Mouse (Mus musculus) cerebellum, postnatal 36 days (tissue): ENCODE measurements at regions not wholly inside any gene's neighbourhood (a gene's known extent, or its start where the extent isn't known, plus 50 kb on each side); places are given as distances from the start of the nearest gene placed in this dataset.

Source experiments
- DNase-seq, 2 experiments: peaks; one replicate each; pipeline ENCODE4 v3.0.0; 2021 to 2022; ENCODE audit warnings: mixed read lengths in 2 of 2

GRCm38 (mm10) chr10:70738686-70739085 lies 82.9 kb upstream of the Phyhipl start:
- no peak for DNase-seq

- DNase-seq: no peak
Observed at GRCm38 (mm10) chr10:70733956-70734355, 78.2 kb upstream of the Phyhipl start.

- no peak for DNase-seq
Observed at GRCm38 (mm10) chr10:70733478-70733877, 77.7 kb upstream of the Phyhipl start.

DNA sequence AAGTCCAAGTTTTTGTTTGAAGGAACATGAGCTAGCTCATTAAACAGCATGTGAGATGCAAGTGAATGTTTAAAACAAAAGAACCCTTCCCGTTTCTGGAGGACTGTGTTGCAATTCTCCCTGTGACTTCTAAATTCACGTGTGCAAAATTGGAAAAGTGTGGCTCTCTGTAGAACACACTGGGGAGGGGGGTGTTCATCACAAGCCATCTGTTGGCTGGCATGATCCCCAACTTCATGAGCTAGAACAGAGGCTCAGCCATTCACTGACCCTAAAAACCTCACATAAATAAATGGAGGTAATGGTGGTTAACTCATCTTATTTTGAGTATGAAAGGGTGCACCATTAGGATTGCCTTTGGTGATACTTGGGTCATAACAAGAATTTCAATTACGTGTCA lies 69.3 kb upstream of the Phyhipl start:
- no peak for DNase-seq

DNA sequence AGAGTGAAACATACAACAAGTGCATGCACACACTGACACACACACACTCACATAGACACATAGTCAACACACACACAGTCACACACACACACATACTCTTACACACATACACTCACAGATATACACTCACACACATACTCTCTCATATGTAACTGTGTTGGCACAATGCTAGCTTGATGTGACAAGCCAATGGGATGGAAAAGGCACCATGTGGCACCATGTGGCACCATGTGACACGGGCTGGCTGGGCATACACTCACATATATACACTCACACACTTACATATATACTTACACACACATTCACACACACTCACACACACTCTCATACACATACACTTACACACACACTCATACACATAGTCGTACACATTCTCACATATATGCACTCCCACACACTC lies 67.0 kb upstream of the Phyhipl start:
- no peak for DNase-seq

- DNase-seq: peak in 1 of 2 experiments; percentile 9
Observed at GRCm38 (mm10) chr10:70722381-70722780, 66.6 kb upstream of the Phyhipl start.

- peak; percentile 40 to 49 for DNase-seq
Observed at GRCm38 (mm10) chr10:70717464-70717863, 61.7 kb upstream of the Phyhipl start.

DNA sequence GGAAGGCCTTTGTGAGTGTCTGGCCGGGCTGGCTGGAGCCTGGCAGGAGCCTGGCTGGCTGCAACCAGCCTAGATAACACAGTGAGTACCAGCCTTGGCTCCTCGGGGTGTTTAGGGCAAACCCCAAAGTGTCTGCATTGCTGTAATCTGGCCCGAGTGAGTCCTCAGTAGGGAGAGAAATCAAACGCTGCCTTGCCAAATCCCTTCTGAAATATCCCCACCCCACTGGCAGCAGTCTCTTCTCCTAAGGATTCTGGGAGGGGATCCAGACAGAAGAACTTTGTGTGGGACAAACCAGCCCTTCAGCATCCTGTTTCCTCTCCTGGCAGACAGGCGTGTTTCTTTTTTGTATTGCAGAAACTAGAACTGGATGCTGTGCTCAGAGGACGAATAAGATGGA lies 61.3 kb upstream of the Phyhipl start:
- peak; percentile 57 to 65 for DNase-seq

- DNase-seq: no peak
Observed at GRCm38 (mm10) chr10:70713306-70713705, 57.5 kb upstream of the Phyhipl start.

DNA sequence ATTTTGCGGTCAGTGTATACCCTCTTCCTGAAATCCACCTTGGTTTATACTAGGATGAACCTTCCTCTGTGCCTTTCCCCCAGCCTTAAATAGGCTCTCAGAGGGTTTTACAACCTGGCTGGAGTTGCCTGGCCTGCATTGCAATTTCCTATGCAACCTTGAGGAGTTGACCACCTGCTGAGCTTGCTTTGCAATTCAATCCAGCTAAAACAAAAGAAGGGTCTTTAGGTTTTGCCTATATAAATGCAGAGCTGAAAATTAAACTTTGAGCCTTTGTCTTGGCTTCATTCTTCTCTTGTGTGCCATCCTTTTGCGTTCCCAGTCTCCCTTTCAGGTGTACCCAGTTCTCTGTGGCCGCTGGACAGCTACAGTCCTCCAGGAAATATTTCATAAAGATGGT lies 53.0 kb upstream of the Phyhipl start:
- DNase-seq: no peak
